Mouse (Mus musculus) heart, adult 2 months (tissue): Measurements from ENCODE around the gene Eps8l1.

Experiments used
- CTCF ChIP-seq: fragments of 200-600 bp; IDR thresholded peaks from 2 replicates; pipeline ENCODE4 v1.8.1; 2022; ENCODE audit warnings: antibody characterized with exemption, mild to moderate bottlenecking, moderate library complexity
- EP300 ChIP-seq: fragments of 200-500 bp; IDR thresholded peaks from 2 replicates; pipeline ENCODE4 v1.6.1; 2011; ENCODE audit warnings: low read depth, low read length, control low read depth; ENCODE audit not compliant: insufficient read depth
- POLR2A ChIP-seq: fragments of 200-500 bp; IDR thresholded peaks from 2 replicates; pipeline ENCODE4 v1.6.1; 2011; ENCODE audit warnings: mild to moderate bottlenecking, low read depth, low read length, control low read depth; ENCODE audit not compliant: insufficient read depth

- TF ChIP-seq POLR2A (no peak), CTCF (no peak), EP300 (no peak)
Observed at GRCm38 (mm10) chr7:4503858-4504257, 43.4 kb downstream of the Eps8l1 start.
